Mouse (Mus musculus) urinary bladder, postnatal 36 days (tissue): ENCODE measurements around the gene Col6a5.
A peak's percentile ranks its signal among the peaks of the same experiment; 100 is the strongest.
"Not testable (repeated sequence)": the region's sequence is repeated elsewhere in the genome, so short reads cannot be mapped to it uniquely, and the experiment has no call there.

Source experiments
- DNase-seq, 2 experiments: peaks; one replicate each; pipeline ENCODE4 v3.0.0; 2022; ENCODE audit warnings: low spot score in 2 of 2, mixed read lengths in 1 of 2

Gene Col6a5

DNA sequence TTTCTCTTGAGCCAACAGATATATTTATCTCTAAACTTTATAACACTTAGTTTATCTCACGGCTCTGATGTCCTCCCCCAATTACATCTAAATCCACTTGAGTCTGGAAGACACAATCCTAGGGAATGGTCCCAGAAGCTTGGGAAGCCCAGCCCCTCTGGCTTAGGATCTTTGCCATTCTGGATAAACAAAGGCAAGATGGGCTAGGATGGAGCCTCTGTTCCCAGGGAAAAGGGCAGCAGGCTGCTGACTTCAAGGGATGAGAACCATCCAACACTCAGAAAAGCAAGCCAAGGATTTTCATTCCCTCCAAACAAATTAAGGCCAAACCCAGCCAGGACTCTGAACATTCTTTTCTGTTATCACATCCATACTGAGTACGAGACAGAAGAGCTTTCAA lies 51.1 kb downstream of the Col6a5 start:
- peak in 1 of 2 experiments; percentile 7 for DNase-seq

DNA sequence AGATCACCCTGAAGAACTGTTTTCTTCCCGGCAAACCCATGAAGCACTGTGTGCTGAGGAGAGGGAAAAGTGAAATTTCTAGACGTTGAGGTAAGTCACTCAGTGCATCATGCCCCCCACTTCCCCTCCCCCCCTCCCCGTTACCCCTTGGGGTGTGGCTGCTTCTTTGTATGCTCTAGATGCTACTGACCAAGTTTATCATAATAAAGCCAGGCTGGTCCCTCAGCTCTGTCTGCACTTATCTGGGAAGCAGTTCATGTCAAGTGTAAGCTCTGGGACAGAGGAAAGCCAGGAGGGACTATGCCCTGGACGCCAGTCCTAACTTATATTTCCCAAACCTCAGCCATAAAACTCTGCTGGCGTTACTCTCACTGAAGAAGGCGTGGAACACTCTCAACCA lies 53.0 kb downstream of the Col6a5 start:
- DNase-seq = no peak

DNA sequence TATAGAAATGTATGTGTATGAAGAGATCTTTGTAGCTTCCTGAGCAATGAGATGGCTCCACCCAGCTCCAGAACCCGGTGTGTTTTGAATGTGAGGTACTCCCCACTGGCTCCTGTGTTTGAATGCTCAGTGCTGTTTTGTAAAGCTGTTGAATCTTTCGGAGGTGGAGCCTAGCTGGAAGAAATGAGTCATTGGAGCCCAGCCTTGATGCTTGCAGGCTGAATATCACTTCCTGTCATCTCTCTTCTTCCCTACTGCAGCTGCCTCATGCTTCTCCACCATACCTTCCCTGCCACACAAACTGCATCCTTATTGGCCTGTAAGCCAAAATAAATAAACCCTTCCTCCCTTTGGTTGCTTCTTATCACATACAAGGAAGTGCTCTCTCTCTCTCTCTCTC lies 72.9 kb downstream of the Col6a5 start:
- DNase-seq = no peak

DNA sequence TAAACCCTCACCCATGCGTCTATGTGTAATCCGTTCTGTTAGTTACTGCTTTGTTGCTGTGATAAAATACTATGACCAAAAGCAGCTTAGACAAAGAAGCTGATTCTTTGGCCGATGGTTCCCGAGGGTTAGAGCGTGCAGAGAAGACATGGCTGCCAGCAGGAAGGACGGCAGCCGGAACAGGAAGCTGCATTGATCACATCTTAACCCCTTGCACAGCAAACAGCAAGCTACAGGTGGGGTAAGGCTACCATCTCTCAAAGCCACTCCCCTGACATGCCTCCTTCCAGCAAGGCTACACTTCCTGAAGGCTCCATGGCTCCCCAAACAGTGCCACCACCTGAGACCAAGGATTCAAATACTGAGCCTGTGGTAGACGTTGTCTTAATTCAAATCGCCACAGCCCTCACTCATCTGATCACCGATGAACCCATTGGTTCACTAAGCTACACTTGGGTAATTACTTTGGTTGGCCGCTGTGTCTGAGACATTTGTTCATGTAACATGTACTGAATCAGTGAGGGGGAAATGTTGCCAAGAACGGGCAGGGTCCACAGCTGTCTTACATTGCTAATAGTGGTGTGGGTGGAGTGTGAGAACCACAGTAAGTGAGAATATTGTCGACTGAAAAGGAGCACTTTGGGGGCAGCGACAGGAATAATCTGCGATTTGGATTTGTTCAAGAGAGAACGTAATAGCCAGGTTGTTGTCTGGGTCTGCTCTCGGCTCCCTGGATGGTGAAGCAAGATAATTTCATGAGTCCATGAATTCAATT lies 75.6 kb downstream of the Col6a5 start:
- no peak for DNase-seq

DNA sequence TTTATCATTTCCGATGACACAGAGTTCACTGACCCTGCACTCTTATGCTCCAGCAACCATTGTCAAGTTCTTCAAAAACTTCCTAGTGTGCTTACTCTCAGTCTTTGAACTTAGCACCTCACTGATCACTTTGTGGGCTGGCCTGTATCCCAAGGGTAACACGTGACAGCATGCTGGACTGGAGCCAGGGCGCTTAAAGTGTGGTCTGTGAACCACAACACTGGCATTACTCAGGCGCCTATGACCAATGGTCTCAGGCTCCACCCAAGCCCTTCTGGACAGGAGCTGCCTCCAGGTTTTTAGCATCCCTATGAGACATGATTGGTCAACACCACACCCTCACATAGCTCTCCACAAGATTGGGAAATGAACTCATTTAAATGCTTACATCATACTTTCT lies 79.7 kb downstream of the Col6a5 start:
- DNase-seq = no peak

DNA sequence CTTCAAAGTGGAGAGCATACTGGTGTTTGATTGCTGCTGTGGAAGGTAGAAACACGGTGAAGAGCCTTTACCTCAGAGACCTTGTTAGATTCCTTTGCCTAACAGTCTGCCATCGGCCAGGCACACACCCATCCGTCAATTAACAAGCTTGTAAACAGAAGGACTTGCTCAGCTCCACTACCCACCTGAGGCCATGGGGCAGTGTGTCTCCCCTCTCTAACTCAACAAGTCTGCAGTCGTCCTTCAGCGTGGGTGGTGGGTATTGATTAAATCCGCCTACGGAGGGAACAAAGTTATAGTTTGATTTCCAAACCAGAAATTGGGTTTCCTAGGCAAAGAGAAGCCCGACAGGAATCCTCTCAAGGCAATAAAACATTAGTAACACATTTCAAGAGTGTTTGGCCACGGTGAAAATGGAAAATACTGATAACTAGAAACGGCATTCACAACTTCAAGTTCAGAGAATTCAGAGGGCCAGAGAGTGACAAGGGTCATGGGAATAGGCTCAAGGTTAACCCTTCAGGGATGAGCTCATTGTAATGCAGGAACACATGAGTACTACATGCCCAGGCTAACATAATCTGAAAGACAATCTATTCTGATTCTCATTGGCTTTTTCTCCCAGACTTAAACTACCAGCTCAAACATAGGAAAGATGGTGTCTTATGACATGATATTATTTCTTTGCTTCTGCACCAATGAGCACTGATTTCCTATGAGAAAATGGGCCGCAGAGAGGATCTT lies 81.9 kb downstream of the Col6a5 start:
- DNase-seq = no peak

DNA sequence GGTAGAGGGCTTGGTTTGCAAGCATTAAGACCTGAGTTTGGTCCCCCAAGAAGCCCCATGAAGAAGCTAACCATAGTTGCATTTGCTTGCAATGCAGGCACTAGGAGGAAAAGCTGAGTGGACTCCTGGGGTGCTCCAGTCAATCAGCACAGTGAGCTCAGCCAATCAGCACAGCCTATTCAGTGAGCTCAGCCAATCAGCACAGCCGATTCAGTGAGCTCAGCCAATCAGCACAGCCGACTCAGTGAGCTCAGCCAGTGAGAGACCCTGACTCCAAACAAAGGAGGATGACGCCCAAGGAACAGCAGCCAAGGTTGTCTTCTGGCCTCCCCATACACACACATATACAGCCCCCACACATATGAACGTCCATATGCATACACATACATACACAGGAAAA lies 84.3 kb downstream of the Col6a5 start:
- DNase-seq = no peak

DNA sequence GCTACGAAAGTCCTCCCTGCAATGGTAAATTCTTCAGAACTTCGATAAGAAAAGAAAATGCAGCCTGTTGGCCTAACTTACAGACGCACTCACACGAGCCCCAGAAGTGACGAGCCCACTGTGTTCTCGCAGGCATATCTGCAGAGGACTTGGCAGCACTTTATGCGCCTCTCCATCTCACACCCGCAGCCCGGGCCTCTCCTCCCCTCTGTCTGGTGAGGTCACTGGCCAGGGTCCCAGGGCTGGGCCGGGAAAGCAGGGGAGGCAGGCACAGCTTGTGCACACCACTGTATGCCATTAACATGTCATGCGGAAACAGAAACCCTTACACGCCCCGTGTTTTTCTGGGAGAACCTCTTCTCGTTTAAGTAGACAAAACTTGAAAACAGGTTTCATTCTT lies 88.8 kb downstream of the Col6a5 start:
- peak in 1 of 2 experiments; percentile 36 for DNase-seq

DNA sequence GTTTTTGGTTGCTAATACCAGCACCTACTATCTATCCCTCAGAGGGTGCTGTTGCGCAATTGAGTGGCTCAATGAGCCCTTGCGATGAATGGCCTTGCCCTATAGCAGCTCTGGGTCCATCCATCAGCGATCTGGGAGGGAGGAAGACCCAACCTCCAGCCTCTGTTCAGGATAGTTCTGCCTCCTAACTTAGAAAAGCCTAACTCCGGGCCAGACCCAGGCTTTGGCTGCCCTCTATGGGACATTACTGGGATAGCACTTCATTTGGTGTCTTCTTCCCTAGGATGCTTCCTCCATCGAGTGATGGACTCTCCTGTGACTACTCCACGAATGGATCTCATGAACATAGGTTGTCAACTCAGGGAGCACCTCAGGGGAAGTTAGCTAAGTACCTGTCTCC lies 102.7 kb downstream of the Col6a5 start:
- DNase-seq = peak; percentile 18 to 30

DNA sequence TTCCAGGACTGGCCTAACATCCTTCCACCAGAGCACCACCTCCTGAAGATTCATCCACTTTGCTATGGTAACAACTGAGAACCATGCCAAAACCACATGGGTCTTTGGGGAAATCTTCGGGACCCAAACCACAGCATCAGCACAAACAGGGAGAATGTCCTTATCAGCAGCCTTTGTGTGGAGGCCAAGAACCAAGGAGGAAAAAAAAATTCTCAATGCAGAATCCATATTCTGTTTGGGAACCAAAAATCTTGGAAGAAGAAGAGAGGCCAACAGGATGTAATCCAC lies 107.7 kb downstream of the Col6a5 start:
- no peak for DNase-seq

DNA sequence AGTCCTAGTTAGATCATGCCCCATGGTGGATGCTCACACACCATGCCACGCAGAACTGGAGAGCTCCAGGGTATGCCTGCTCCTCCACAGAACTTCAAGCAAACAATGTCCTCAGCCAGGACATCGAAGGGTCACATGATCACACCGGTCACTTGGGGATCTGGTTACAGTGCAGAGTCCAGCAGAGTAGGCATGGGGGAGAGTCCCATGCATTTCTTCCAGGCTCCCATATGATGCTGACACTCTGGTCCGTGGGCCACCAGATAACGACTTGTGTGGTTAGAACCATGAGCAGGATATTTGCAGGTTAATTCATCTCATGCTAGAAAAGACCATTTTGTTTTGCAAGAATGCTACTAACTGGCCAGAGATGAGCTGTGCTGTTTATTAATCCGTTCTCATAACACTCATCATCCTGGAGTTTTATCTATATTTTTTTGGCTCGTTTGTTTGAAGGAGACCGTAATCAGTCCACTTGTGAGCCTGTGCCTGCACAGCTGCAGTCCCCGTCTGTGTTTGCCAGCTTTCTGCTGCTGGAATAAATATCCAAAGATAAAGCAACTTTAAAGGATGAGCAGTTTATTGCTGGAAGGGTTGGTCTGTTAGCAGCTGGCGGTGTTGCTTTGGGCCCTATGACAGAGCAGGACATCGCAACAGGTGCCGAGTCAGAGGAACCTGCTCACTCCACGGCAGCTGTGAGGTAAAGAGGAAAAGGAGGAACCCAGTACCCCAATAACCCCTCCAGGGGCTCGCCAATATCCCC lies 108.2 kb downstream of the Col6a5 start:
- DNase-seq = peak in 1 of 2 experiments; percentile 9

DNA sequence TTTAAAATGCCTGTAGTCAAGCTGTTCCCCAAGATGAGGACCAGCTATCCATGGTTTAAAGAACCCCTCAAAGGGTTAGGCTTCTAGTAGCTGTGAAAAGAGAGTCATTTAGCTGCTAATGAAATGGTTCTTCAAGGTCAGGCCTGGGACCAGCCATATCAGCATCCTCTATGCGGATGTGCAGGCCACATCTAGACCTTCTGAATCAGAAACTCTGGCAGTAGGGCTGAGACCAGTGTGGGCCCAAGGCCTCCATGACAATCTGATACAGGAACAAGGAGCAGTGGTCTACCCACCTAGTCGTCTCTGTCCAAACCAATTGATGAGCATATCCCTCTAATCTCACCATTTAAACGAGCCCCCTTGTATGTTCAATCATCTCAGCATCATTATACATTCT lies 109.4 kb downstream of the Col6a5 start:
- no peak for DNase-seq

DNA sequence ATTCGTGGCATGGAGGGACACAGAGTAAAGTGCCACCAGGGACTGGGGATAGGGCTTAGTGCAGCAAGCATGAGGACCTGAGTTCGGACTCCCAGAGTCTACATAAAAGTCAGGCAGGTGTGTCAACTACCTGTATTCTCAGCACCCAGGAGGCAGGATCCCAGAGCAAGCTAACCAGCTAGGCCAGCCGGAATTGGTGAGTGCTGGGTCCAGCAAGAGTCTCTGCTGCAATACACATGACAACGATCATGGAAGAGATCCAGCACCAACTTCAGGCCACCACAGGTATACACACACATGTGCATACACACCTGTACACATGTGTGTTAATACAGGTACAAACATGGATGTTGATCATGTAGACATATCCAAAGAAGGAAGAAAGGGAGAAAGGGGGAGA lies 112.0 kb downstream of the Col6a5 start:
- DNase-seq = no peak

DNA sequence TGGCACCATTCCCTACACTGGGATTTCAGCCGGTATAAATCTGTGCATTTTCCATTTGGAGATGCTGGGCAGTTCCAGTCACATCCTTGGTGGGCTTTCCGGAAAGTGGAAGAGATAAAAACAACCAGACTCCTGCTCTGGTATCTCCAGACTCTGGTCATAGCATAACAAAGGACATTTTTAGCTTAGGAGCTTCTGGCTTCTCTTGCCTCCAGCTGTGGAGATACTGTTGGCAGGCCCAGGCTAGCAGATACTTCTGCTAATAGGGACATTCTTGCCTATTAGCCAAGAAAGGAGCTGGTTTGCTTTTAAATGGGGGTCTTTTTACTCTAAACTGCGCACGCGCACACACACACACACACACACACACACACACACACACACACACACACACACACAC lies 113.2 kb downstream of the Col6a5 start:
- no peak for DNase-seq

DNA sequence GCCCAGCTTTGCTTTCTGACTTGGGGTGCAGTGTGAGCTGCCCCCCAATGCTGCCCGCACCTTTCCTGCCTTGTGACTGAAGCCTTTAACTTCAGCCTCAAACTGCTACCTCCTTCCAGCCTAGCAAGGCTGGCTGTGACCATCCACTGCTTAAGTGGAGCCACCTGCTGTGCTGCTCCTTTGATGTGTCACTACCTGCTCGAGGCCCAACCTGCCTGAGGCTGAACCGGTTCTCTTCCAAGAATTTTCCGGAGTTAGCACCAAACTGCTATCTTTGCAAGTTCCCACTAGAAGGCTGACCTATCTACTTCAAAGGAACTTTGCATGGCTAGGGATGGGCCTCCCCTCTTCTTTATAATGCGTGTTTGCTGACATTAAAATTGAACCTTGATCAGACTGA lies 119.1 kb downstream of the Col6a5 start:
- not testable (repeated sequence) for DNase-seq

DNA sequence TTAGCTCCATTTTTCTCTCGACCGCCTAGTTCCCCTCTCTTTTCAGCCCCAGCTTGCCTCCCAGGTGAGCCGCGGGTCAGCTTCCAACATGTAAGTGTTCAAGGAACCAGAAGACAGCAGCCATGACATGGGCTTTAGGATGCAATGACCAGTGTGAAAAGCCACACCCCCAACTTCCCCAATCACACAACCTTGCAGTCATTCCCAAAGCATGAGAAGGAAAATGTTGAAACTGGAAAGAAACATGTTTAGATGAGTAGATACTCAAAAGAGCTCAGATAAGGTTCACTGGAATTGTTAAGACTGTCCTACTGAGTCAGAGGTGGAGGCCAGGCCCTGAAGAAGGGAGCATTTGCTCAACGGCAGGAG lies 121.3 kb downstream of the Col6a5 start:
- DNase-seq = no peak

DNA sequence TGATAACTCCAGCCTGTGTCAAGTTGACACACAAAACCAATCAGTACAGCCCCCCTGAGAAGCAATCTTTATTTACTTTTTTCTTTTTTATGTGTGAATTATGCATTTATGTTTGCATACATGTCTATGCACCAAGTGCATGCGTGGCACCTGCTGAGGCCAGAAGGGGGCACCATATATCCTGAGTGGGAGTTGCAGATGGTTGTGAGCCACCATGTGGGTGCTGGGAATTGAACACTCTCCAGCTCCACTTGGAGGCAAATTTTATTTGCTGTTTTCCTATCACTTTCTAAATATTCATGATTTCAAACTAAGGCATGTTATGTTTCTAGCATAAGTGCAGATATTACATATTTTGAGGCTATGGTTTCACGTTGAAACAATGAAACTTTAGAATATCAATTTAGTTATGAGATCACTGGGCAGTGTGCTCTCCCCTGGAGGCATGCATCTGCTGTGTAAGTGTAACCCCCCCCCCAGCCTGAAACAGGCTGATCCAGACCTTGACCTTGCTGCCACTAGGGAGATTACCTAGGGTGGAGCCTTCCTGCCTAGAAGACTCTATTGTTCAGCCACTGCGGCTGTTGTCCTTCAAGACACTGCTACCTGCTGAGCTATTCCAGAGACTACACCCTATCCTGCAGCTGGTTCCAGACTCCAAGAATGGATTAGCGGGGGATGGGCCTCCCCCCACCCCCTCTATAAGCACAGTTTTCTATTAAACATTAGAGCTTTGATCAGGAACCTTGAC lies 121.9 kb downstream of the Col6a5 start:
- DNase-seq = no peak

DNA sequence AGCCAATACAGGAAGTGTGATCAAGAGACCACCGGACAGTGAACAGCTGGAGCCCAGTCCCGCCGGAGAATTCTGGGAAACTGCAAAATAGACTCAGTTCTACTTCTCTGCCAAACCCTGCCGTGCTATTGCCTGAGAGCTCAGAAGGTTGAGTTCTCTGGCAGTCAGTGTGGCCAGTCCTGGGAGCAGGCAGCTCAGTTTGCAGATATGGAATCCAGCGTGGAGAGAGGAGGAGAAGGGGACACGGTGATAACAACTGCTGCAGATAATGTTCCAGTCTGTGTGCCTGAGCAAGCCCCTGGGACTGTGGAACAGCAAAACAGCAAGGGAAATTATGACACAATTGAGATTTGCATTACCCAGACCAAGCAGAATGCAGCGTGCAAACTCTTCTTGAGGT lies 124.9 kb downstream of the Col6a5 start:
- DNase-seq = no peak

DNA sequence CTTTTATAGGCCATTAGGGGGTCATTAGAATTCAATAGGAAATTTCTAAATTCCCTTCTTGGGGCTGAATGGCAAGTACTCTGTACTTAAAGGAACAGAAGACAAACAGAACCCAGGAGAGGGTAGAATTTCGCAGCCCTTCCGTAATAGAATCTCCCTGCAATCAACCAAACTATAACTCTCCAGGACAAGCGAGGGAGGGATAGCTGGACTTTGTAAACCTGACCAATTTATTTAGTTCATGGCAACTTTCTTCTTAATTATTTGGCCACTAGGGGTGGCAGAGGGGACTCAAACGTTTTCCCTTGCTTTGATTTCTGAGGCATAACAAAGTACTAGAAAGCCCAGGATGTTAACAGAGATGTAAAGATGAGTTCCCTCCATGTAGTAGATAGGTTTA lies 125.6 kb downstream of the Col6a5 start:
- no peak for DNase-seq

DNA sequence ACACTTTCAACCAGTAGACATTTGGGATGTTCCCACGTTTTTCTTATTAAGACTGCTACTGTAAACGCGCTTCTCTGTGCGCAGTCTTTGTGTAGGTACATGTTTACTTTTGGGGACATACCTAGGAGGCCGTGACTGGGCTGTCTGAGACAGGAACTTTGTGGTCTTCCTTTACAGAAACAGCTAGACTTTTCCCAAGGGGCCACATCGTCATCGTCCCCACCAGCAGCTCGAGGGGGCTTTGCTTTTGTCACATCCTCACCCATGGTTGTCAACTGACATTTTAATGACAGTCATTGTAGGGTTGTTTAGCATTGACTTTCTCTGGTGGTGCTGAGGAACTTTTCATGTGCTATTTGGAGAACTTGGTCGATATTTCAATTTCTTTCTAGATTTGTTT lies 129.2 kb downstream of the Col6a5 start:
- no peak for DNase-seq

DNA sequence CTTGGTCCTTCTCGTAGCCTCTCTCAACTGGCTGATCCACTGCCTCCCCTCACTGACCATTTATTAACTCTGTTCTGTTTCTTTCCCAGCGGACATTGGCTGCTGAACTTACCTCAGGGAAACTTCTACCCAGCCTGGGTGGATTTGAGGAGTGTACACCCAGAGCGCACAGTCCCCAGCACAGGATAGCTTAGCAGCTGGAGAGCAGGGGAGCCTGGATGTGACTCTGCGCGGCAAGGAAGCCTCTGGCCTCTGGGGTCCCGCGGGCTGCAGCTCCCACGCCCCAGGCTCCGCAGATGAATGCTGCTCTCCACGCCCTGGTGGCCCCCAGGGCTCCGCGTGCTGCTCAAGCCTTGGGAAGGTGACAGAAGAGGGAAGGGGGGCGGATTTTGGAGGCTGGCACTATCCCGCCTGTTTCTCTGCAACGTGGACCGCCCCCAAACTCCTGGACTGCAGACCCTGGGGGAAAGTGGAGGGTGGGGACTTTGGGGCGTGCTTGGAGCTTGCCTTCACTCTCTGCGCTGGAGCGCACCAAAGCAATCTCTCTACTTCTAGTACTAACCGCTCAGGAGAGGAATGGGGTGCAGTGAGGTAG lies 132.6 kb downstream of the Col6a5 start, which contains the start of gene Col6a6:
Col6a6 (minus strand) TSS at position 370 of the 595 bp plus-strand sequence.
- DNase-seq = no peak
